Mouse (Mus musculus) stomach, postnatal 0 days (tissue): ENCODE measurements around the gene Olfr628. TPM values are rescaled to one million over a fixed set of nuclear protein-coding genes. Genes with fewer than 3 reads are reported as not detected.
"Not testable (repeated sequence)": the region's sequence is repeated elsewhere in the genome, so short reads cannot be mapped to it uniquely, and the experiment has no call there.

Source experiments
- ATAC-seq: fragments of 200-750 bp; cut with Nextera tagmentation; 2 replicates; pipeline ENCODE4 v1.8.0; 2017; ENCODE audit not compliant: low FRiP score, low TSS enrichment
- DNase-seq: peaks from one replicate; pipeline ENCODE4 v3.0.0-alpha.2; 2016; ENCODE audit warnings: low spot score
- H3K27ac ChIP-seq: fragments of 300-500 bp; sonication (generic); replicated peaks from 2 replicates; pipeline ENCODE4 v1.5.1; 2014; ENCODE audit warnings: mild to moderate bottlenecking, control low read depth
- H3K27me3 ChIP-seq: fragments of 300-500 bp; sonication (generic); 2 replicates; pipeline ENCODE4 v1.6.1; 2014; ENCODE audit warnings: low read length; ENCODE audit not compliant: control insufficient read depth, insufficient read depth
- H3K36me3 ChIP-seq: fragments of 300-500 bp; sonication (generic); 2 replicates; pipeline ENCODE4 v1.6.1; 2014; ENCODE audit warnings: low read length, mixed read lengths; ENCODE audit not compliant: control insufficient read depth, insufficient read depth
- H3K4me1 ChIP-seq: fragments of 300-500 bp; sonication (generic); replicated peaks from 2 replicates; pipeline ENCODE4 v1.6.1; 2014; ENCODE audit warnings: antibody characterized with exemption; ENCODE audit not compliant: control insufficient read depth, insufficient read depth
- H3K4me2 ChIP-seq: fragments of 300-500 bp; sonication (generic); replicated peaks from 2 replicates; pipeline ENCODE4 v1.6.1; 2014; ENCODE audit warnings: low read depth, mild to moderate bottlenecking, control low read depth, moderate library complexity
- H3K4me3 ChIP-seq: fragments of 300-500 bp; sonication (generic); 2 replicates; pipeline ENCODE4 v1.5.1; 2014; ENCODE audit warnings: low read depth, low read length, control low read depth
- H3K9ac ChIP-seq: fragments of 300-500 bp; sonication (generic); 2 replicates; pipeline ENCODE4 v1.6.1; 2014; ENCODE audit warnings: mild to moderate bottlenecking, low read length, control low read depth, mixed read lengths
- H3K9me3 ChIP-seq: fragments of 300-500 bp; sonication (generic); 2 replicates; pipeline ENCODE4 v1.6.1; 2016; ENCODE audit warnings: low read length; ENCODE audit not compliant: control insufficient read depth
- CTCF ChIP-seq: IDR thresholded peaks from 2 replicates; pipeline ENCODE4 v1.5.1; 2016; ENCODE audit warnings: antibody characterized with exemption, low read depth, mild to moderate bottlenecking, moderate library complexity
- EP300 ChIP-seq: optimal IDR thresholded peaks from 2 replicates; pipeline ENCODE3; 2016; ENCODE audit warnings: antibody characterized with exemption
- WGBS: fragments of 180-500 bp; shearing (Covaris S2); extraction: QIAGEN DNeasy Blood & Tissue Kit; methylation state at CpG from one replicate; pipeline ENCODE4 v1.1.7; 2014; 5-methylcytosine and 5-hydroxymethylcytosine counted together
- polyA plus RNA-seq: library from polyadenylated mRNA; unstranded; fragments of >200 nt; fragmentation: Nextera tagmentation; extraction: Ambion mirVana; gene quantifications from 2 replicates; pipeline ENCODE4 v1.2.1, GENCODE M21; 2015

Olfr628 gene
- polyA plus RNA-seq, 1 experiment from 2014 or later: not detected

- 70% methylated on average over 2 of the region's 2 CpGs for WGBS
- H3K36me3 ChIP-seq: no peaks in the 10 kb centered on the region
Observed at GRCm38 (mm10) chr7:103744843-103745242, 14.7 kb downstream of the Olfr628 start, which contains the start of gene Olfr629. Gene Olfr629, minus strand, starts transcription at chr7:103744943.

GRCm38 (mm10) chr7:103757233-103757632 is 27.1 kb downstream of the Olfr628 start, which contains the start of gene Olfr630:
Gene Olfr630, minus strand, starts transcription at chr7:103757333.
- Histone ChIP-seq H3K4me2 (no peak within 1 kb of the TSS), H3K36me3 (no peaks in the 10 kb centered on the region), H3K9me3 (no peaks in the 10 kb centered on the region), H3K4me3 (no peak within 1 kb of the TSS), H3K27ac (no peak within 1 kb of the TSS), H3K27me3 (no peaks in the 10 kb centered on the region), H3K9ac (no peak within 1 kb of the TSS), H3K4me1 (no peaks in the 10 kb centered on the region)
- TF ChIP-seq EP300 (no peak), CTCF (no peak)
- ATAC-seq: no peak
- WGBS: 36% methylated on average over 2 of the region's 2 CpGs
- DNase-seq: no peak

More at GRCm38 (mm10) chr7:103744843-103745242, 14.7 kb downstream of the Olfr628 start, which contains the start of gene Olfr629:
- ATAC-seq (no peak), DNase-seq (no peak)
- Histone ChIP-seq H3K4me2 (no peak within 1 kb of the TSS), H3K4me3 (no peak within 1 kb of the TSS), H3K9me3 (no peaks in the 10 kb centered on the region), H3K27me3 (no peaks in the 10 kb centered on the region), H3K9ac (no peak within 1 kb of the TSS), H3K4me1 (no peaks in the 10 kb centered on the region), H3K27ac (no peak within 1 kb of the TSS)
- TF ChIP-seq CTCF (no peak), EP300 (no peak)

GRCm38 (mm10) chr7:103762212-103762611 is 32.0 kb downstream of the Olfr628 start:
- not testable (repeated sequence) for H3K4me3 ChIP-seq, ATAC-seq, H3K9me3 ChIP-seq, H3K27me3 ChIP-seq, H3K4me1 ChIP-seq, H3K27ac ChIP-seq, H3K36me3 ChIP-seq, H3K4me2 ChIP-seq, H3K9ac ChIP-seq, DNase-seq
- 81% methylated on average over 6 of the region's 6 CpGs for WGBS

DNA sequence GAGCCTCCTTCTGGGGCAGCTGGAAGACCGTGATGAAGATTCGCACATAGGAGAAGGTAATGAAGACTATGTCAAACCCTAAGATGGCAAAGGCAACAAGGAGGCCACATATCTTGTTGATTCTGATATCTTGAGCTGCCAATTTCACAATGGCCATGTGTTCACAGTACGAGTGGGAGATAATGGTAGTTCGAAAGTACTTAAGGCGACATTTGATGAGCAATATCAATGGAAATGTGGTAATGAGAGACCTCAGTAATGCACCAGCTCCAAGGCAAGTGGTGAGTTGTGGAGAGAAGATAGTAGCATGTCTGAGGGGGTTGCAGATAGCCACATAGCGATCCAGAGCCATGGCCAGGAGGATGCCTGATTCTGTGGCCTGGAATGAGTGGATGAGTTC is 37.5 kb downstream of the Olfr628 start:
- H3K27me3 ChIP-seq, H3K27ac ChIP-seq: not testable (repeated sequence)

GRCm38 (mm10) chr7:103771494-103771893 is 41.3 kb downstream of the Olfr628 start, which contains the start of gene Olfr69:
Gene Olfr69, minus strand, starts transcription at chr7:103771594.
- DNase-seq (no peak), ATAC-seq (no peak)
- no peaks in the 10 kb centered on the region for H3K27me3 ChIP-seq
- no peaks in the 10 kb centered on the region for H3K4me1 ChIP-seq
- H3K36me3 ChIP-seq: no peaks in the 10 kb centered on the region
- H3K9ac ChIP-seq: no peak within 1 kb of the TSS
- 56% methylated on average over 2 of the region's 2 CpGs for WGBS
- no peak within 1 kb of the TSS for H3K4me3 ChIP-seq
- H3K4me2 ChIP-seq: no peak within 1 kb of the TSS
- TF ChIP-seq EP300: no peak
- no peak for TF ChIP-seq CTCF
- no peaks in the 10 kb centered on the region for H3K9me3 ChIP-seq
- no peak within 1 kb of the TSS for H3K27ac ChIP-seq

More for the DNA sequence above, 37.5 kb downstream of the Olfr628 start:
- 85% methylated on average over 5 of the region's 6 CpGs for WGBS
- H3K36me3 ChIP-seq, H3K4me2 ChIP-seq, H3K4me3 ChIP-seq, ATAC-seq, H3K4me1 ChIP-seq, H3K9ac ChIP-seq, DNase-seq, H3K9me3 ChIP-seq: not testable (repeated sequence)

DNA sequence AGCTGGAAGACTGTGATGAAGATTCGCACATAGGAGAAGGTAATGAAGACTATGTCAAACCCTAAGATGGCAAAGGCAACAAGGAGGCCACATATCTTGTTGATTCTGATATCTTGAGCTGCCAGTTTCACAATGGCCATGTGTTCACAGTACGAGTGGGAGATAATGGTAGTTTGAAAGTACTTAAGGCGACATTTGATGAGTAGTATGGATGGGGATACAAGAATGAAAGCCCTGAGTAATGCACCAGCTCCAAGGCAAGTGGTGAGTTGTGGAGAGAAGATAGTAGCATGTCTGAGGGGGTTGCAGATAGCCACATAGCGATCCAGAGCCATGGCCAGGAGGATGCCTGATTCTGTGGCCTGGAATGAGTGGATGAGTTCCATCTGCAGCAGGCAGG is 47.5 kb downstream of the Olfr628 start:
- DNase-seq: not testable (repeated sequence)
- 70% methylated on average over 3 of the region's 4 CpGs for WGBS

More for the DNA sequence above, 47.5 kb downstream of the Olfr628 start:
- H3K27me3 ChIP-seq, H3K4me3 ChIP-seq, H3K4me1 ChIP-seq, H3K4me2 ChIP-seq, H3K27ac ChIP-seq, H3K9me3 ChIP-seq, H3K9ac ChIP-seq, H3K36me3 ChIP-seq, ATAC-seq: not testable (repeated sequence)
